Mouse (Mus musculus): ENCODE data around the gene Kctd11. TPM values are rescaled to one million over a fixed set of nuclear protein-coding genes. Genes with fewer than 3 reads are reported as not detected.

The Kctd11 gene
- total and polyA plus RNA-seq, 3 experiments: 1.8 to 3.9 (median 2.1) TPM

- TF ChIP-seq POLR2AphosphoS2 (IDR thresholded peaks at IDR 0.05; ENCODE audit: low read depth, low read length) (no peak), GABPA (IDR thresholded peaks at IDR 0.05; ENCODE audit: insufficient replicate concordance, low read depth, low read length) (no peak), ZNF384 (IDR thresholded peaks at IDR 0.05; ENCODE audit: low read depth, low read length) (no peak), NRF1 (IDR thresholded peaks at IDR 0.05; ENCODE audit: low read depth, low read length) (peak; percentile 84), MAX (IDR thresholded peaks at IDR 0.05; ENCODE audit: low read length) (peak; percentile 55; the same call in 1 of the 2 replicates), PAX5 (IDR thresholded peaks at IDR 0.05; ENCODE audit: low read length) (no peak), CTCF (conservative IDR thresholded peaks at IDR 0.05 in 1 of 2, IDR thresholded peaks at IDR 0.05 in 1 of 2; ENCODE audit: low read depth in 2 of 2, low read length in 2 of 2) (no peak), HCFC1 (IDR thresholded peaks at IDR 0.05; ENCODE audit: low read depth, low read length) (peak; percentile 67), EP300 (IDR thresholded peaks at IDR 0.05; ENCODE audit: low read length) (no peak), USF1 (IDR thresholded peaks at IDR 0.05; ENCODE audit: low read depth, low read length) (no peak), MEF2A (IDR thresholded peaks at IDR 0.05; ENCODE audit: borderline replicate concordance, low read depth, low read length) (peak; percentile 43; the same call in 1 of the 2 replicates), IRF4 (IDR thresholded peaks at IDR 0.05; ENCODE audit: low read depth, low read length) (peak; percentile 52; the same call in 1 of the 2 replicates), SIN3A (IDR thresholded peaks at IDR 0.05; ENCODE audit: low read length) (peak; percentile 69; the same call in 1 of the 2 replicates), USF2 (conservative IDR thresholded peaks at IDR 0.05; ENCODE audit: low read depth, low read length) (no peak), BHLHE40 (IDR thresholded peaks at IDR 0.05; ENCODE audit: low read depth, low read length) (no peak; the same call in 1 of the 2 replicates), ZKSCAN1 (IDR thresholded peaks at IDR 0.05; ENCODE audit: borderline replicate concordance, low read depth, low read length) (no peak), ZC3H11A (IDR thresholded peaks at IDR 0.05; ENCODE audit: low read depth, low read length) (no peak)
Measured at GRCm38 (mm10) chr11:69846198-69846680, 35.0 kb downstream of the Kctd11 start, which contains the start of gene Plscr3 (continued).

- TF ChIP-seq UBTF (IDR thresholded peaks at IDR 0.05; ENCODE audit: low read depth, low read length) (0 out of 2 replicates have a peak, but pooled peaks have one; percentile 12), SIN3A (IDR thresholded peaks at IDR 0.05; ENCODE audit: low read length) (peak; percentile 58), KAT2A (IDR thresholded peaks at IDR 0.05; ENCODE audit: insufficient replicate concordance, low read length) (no peak)
- peaks cover 9 to 23% of the 10 kb centered on the region in 2 experiments for H3K4me1 ChIP-seq (ENCODE audit: control insufficient read depth in 1 of 2, insufficient read depth in 2 of 2)
- peaks cover 25% of the 10 kb centered on the region for H3K27me3 ChIP-seq (replicated peaks)
- H3K79me2 ChIP-seq (replicated peaks; ENCODE audit: control insufficient read depth, extremely low read depth, insufficient read depth, poor library complexity, severe bottlenecking): no peaks in the 10 kb centered on the region
- peak; percentile 54 for DNase-seq (ENCODE audit: extremely low read depth)
- dilution Hi-C loops (cut with MboI; ENCODE audit: extremely low pct_ligation_motif_present, extremely low pct_unique_long_range_greater_than_20kb, low sequenced_read_pairs) (no loop called here), in situ Hi-C loops (cut with MboI; ENCODE audit: low pct_ligation_motif_present, low pct_unique_long_range_greater_than_20kb, low sequenced_read_pairs) (no loop called here)
- peaks cover 3 to 9% of the 10 kb centered on the region in 2 experiments for H3K36me3 ChIP-seq (replicated peaks in 1 of 2; ENCODE audit: control insufficient read depth in 1 of 2, insufficient read depth in 1 of 2, low read length in 1 of 2)
- peak overlapping the region; percentile 62 to 100 (median 67) for H3K4me3 ChIP-seq (replicated peaks in 1 of 3; ENCODE audit: low read depth in 2 of 3, low read length in 2 of 3, poor library complexity in 1 of 3)
- peak overlapping the region; percentile 63 for H3K4me2 ChIP-seq (ENCODE audit: insufficient read depth, low read depth, poor library complexity, severe bottlenecking)
- no peak overlapping the region; the same call in 1 of the 2 replicates for H3K27ac ChIP-seq (ENCODE audit: insufficient read depth, low read depth)
- peak overlapping the region; percentile 80 for H3K9ac ChIP-seq (ENCODE audit: insufficient read depth, low read depth)
- no peaks in the 10 kb centered on the region for H3K9me3 ChIP-seq (replicated peaks; ENCODE audit: low read length)
Measured at GRCm38 (mm10) chr11:69838714-69839104, 42.5 kb downstream of the Kctd11 start.
